Mouse (Mus musculus) yolk sac, embryonic 10.5 days (tissue): ENCODE measurements around the gene Tex2.

Experiments used
- DNase-seq: peaks from one replicate; pipeline ENCODE4 v3.0.0-alpha.2; 2017; ENCODE audit warnings: low spot score

Tex2 gene

DNA sequence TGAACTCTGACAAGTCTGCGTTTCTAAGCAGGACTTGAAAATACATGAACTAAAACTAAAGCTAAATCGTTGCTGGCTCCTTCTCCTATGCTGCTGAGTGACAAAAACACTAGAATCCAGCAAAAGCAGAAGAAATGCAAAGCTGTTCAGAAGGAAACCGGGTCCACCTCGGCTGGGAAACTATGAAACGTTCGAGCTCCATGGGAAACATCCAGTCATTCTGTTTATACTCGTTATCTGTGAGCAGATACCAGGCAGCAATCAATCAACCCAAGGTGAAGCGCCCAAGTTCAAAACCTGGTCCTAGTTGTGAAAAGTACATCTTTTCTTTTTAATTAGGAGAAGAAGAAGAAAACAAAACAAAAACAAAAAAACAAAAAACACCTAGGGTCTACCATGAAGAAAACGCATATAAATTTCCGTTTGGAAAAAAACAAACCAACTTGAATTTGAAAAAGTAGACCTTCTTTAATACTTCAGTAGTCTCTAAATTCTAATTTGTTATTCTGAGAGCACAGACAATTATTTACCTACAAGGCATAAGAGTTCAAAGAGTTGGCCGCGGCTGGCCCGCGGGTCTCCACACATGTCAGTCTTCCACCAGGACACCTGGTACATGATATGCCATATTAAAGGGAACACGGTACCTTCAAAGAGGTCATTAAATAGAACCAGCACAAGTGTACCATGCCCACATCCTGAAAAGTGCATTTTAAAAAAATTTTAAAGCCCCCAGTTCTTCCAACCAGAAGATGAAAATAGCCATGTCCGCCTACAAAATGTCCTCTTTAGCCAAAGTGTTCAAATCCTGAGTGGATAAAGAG is 127.0 kb downstream of the Tex2 start:
- no peak for DNase-seq

DNA sequence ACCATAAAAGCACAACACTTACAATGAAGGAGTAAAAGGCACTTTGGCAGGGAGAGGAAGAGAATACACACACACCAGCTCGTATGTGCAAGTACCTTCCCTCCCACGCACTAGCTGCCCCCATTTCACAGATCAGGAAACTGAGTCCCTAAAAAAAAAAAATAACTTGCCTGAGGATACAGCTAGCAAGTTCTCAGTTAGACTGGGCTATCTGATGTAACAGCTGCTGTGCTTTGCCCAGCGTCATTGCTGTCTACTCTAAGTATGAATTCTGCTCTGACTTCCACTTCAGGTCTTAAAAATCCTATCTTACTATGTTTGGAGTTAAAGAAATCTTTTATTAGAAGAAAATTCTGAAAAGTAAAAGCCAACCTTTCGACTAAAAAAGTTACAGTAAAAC is 127.6 kb downstream of the Tex2 start:
- no peak for DNase-seq

GRCm38 (mm10) chr11:106484875-106485274 is 128.3 kb downstream of the Tex2 start:
- DNase-seq: no peak

DNA sequence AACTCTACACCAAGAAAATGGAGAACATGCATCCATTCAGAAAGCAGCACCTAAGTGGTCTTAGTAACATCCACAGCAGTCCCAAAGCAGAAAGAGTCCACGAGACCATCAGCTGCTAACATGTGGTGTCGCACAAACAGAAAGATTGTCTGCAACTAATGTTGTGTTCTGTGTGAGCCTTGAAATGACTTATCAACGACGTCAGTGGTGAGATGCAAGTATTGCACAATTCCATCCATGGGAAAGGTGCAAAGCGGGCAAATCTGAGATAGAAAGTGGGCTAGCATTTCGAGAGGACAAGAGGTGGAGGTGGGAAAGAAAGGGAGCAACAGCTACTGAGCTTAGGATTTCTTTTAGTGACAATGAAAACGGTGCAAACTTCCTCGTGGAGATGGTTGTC is 130.4 kb downstream of the Tex2 start:
- DNase-seq: no peak

- DNase-seq: no peak
Measured at GRCm38 (mm10) chr11:106481651-106482050, 131.6 kb downstream of the Tex2 start.

DNA sequence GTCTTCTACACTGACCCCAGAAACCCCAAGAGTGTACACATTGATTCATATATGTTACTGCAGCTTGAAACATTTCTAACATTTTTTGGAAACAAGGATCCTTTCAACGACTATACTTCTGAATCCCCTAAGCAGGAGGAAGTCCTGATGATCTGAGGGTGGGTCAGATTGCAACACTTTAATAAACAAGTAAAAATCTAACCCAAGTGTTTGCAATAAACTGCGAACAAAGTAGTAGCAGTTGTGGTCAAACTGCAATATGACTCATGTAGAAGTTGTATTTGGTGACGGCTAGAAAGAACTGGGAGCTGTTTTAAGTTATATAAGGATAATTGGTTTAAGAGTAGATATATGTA is 132.7 kb downstream of the Tex2 start:
- no peak for DNase-seq

DNA sequence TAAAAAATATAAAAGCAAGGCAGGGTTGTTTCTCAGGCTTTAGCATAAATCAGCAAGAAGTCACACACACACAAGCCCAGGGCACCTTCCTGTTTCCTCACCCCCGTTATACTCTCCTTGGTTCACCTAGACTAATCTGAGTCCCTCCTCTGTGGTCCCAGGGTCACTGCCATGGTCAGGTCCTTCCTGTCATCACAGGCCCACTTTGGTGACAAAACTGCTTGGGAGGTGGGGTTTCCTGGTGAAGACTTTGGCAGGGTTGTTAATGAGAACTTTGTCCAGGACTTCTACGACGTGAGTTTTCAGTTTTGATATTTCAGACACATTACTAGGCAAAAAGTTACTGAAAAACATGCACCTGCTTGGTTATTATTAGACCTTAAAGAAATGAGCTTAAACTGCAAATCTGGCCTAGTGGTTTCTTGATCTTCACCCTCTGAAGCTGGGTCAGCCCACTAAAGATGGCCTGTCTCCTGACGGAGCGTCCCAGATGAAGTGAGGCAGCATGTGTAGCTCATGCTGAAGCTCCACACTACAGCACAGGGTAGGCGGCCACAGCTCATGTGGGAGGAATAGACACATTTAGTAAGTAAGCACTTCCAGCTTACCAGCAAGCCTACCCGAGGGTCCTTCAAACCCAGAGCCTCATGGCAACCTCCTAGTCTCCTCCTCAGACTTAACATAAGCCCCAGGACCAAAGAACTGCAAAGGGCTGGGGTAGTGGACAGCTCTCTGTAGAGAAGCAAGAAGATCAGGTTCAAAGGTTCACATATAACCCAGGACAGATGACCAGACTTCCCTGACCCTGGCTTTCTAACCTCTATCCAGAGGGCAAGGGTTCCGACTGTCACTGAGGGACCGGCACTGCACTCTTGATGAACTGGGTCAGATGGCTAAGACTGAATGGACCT is 133.3 kb downstream of the Tex2 start:
- no peak for DNase-seq

GRCm38 (mm10) chr11:106478745-106479144 is 134.5 kb downstream of the Tex2 start:
- DNase-seq: no peak

GRCm38 (mm10) chr11:106477505-106478160 is 135.6 kb downstream of the Tex2 start:
- DNase-seq: no peak

- no peak for DNase-seq
Measured at GRCm38 (mm10) chr11:106475309-106475708, 137.9 kb downstream of the Tex2 start.

DNA sequence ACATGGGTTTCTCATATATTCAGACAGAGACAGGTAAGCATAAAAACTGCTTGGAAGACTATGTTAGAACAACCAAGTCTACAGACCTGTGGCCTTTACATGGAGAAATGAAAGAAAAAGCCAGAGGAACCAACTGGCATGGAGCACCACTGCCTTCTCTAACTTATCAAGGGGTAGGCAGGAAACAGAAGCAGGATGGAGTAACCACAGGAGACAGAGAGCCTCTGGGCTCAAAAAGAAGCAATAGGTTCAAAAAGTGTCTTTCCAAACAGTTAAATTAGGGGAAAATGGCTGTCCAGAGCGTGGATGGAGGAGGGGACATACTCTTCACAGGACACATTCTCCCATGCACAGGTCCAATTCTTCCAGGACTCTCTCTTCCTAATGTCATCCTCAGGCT is 141.6 kb downstream of the Tex2 start:
- DNase-seq: no peak

GRCm38 (mm10) chr11:106468509-106468908 is 144.7 kb downstream of the Tex2 start:
- no peak for DNase-seq

DNA sequence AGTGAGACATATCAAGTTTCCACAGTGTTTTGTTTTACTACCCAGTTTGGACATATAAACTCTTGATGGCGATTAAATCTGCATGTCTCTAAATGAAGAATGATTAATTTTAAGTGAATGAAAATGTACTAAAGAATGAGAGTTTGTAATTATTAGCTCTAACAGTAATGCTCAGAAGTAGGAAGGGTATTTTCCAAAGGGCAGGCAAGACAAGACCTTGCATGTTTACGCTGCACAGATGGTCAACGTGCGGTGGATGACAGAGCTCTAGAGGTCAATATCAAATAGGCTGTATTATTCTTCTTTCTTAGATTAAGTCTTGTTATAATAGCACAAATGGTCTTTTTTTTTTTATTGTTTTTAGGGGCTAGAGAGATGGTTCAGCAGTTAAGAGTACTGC is 147.3 kb downstream of the Tex2 start:
- no peak for DNase-seq

GRCm38 (mm10) chr11:106465545-106465903 is 147.7 kb downstream of the Tex2 start:
- no peak for DNase-seq

GRCm38 (mm10) chr11:106464681-106465544 is 148.3 kb downstream of the Tex2 start:
- DNase-seq: no peak

- no peak for DNase-seq
Measured at GRCm38 (mm10) chr11:106463845-106464244, 149.4 kb downstream of the Tex2 start.

DNA sequence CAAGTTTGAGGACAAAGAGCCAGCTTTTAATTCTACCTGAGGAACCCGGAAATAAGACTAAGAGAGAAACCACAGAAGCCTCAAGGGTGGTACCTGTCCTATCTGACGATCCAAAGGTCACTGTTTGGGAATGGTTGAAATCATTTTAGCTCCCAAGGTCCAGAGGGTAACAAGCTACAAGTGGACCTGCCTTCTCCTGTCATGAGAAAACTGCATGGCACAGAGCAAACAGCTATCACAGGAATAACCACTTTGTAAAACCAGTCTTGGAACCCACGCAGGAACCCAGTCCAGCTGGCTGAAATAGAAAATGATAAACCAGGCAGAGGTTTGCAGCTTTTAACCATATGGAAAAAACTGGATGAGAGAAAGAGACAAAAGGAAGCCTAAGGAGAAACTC is 150.9 kb downstream of the Tex2 start:
- DNase-seq: peak; percentile 31

DNA sequence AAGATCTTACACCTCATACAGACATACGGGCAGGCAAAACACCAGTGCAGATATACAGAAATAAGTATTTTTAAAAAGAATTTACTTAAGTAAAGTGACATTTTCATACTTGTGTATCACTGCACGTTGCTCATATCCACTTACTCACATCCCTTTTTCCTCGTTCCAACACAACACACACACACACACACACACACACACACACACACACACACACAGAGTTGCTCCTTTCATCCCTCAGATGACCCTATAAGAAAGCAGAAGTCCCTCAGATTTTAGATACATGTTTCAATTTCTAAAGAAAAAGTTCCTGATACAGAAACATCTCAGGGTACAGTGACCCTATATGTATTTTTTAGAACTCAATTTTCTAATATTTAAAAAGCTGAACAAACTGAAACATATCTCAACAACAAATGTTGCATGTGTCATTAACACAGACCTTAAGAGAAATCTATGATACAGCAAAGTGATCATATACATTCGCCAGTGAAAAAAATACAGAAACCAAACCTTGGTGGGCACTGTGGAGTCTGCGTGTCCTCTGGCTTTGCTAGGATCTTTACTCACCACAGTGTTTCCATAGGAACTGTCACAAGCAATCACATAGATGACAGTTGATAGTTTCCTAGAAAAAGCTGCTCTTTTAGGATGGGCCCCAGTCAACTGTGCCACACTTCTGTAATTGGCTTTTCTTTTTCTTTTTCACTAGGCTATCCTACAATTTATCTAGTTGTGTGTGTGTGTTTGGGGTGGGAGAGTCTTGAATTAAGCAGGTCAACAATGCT is 151.9 kb downstream of the Tex2 start:
- no peak for DNase-seq

- no peak for DNase-seq
Measured at GRCm38 (mm10) chr11:106460671-106461070, 152.6 kb downstream of the Tex2 start.

DNA sequence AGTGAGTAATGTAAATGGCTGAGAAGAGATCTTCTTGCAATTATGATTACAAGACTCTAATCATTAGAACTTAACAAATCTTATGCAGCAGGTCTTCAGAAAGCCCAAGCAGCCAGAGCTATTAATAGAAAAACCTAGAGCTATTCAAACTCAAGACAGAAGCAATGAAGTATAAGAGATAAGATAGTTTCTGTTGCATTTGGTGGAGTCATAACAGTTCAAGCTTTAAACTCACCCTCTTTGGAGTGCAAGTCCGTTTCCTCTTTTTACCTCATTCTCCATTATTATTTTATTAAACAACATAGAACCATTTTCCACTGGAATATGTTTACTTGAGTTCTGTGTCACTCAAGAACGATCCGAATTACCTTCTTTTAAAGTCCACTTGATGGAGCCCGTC is 154.7 kb downstream of the Tex2 start:
- no peak for DNase-seq
